Mouse (Mus musculus) adrenal gland (tissue): Measurements from ENCODE around the gene Pcsk6.

Experiments
- intact Hi-C: fragments of 180-260 bp; cut with DNase I; formaldehyde crosslinking; loops from one replicate; pipeline ENCODE4 v1.15.1; 2025

Gene Pcsk6

DNA sequence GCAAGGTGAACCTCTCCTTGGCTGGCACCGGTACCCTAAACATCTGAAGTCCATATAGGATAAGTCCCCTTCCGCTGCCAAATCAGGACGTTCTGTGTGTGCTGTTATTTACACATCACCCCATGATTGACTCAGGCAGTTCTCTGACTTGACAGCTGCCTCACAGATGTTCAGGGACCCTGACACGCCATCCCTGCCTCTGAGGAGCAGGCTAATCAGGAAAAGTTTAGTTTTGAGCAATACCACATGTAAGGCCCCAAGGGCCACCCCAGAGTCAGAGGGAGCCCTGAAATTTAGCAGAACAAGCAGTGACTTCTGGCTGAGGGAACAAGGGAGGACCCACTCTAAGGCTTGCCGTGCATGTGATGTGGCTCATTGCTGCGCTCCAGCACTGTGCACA lies 130.8 kb downstream of the Pcsk6 start:
- intact Hi-C loops = no loop called here

DNA sequence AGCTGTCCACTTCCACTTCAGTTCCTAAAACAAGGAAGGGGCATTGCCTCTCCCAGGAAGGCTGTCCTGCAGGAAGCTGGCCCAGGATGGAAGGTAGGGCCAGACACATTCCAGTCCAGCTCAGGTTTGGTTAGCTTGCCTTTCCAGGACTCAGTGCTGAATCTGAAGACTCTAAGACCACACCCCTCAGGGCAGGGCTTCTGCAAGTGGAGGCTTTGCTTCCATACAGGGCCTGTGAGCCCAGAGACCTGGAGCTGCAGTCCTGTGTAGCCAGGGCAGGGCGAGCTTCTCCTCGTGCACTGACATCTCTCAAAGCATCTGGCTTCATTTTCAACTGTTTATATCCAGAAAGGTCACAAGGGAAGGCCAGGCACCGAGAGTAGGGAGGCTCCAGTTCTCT lies 131.9 kb downstream of the Pcsk6 start:
- intact Hi-C loops = no loop called here

DNA sequence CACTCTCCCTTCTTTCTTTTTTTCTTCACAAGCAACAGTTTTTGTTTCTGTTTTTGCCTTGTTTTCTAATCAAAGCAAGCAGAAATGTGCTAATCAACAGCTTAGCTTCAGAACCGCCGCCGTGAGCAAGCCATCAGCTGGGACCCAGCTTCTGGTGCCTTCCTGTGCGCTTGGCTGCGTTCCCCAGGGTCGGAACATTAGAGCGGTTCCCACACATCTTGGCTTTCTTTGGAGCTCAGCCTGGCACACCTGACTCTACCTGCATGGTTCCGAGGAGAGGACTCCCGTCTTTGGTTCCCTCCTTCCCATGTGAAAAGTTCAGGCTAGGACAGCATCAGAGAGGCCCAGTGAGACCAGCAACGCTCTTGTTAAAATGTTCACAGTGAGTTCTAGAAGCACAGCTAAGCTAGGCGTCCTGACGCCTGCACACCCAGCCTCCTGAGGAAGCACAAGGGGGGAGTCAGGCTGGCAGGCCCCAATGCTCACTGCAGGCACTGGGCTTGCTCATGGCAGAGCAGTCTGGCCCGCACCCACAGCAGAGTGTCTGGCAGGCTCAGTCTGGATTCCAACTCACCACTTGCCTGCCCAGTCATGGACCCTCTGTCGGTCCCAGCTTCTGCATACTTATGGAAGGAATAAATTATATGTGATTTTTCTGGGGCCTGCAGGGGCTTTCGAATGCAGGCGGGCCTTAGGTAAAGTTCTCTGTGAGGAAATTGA lies 139.7 kb downstream of the Pcsk6 start:
- intact Hi-C loops = no loop called here

DNA sequence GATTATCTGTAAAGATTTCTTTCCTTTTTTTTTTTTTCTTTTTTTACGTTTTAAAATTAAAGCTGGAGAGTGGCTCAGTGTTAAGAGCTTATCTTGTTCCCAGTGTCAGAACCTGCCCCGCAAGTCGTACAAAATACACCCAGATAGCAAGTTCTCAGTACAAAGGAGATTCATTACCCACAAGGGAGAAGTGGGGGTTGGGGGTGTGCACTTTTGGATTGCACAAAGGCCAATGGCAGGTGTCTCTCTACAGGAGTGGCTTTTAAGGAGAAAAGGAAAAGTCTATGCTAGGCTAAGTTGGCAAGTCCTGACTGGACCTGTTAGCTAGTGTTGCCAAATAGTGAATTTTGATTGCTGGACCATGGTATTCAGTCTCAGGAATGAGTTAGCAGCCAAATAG lies 140.3 kb downstream of the Pcsk6 start:
- intact Hi-C loops = no loop called here

DNA sequence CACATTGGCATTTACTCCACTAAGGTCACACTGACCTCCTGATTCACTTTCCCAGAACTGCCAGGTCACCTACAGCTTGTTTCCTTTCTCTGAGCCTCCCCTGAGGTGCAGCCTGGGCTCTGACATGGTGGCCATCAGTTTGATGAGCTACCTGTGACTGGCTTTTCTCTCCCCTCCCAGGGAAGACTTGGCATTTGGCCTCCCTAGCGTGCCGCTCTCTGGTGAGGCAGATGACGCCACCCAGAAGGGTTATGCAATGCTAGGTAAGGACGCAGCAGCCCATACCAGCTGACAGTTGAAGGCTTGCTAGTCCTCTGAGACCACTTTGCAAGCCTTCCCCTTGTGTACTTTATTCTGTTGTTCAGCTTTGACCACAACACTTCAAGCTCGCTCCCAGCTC lies 141.9 kb downstream of the Pcsk6 start:
- intact Hi-C loops = no loop called here

DNA sequence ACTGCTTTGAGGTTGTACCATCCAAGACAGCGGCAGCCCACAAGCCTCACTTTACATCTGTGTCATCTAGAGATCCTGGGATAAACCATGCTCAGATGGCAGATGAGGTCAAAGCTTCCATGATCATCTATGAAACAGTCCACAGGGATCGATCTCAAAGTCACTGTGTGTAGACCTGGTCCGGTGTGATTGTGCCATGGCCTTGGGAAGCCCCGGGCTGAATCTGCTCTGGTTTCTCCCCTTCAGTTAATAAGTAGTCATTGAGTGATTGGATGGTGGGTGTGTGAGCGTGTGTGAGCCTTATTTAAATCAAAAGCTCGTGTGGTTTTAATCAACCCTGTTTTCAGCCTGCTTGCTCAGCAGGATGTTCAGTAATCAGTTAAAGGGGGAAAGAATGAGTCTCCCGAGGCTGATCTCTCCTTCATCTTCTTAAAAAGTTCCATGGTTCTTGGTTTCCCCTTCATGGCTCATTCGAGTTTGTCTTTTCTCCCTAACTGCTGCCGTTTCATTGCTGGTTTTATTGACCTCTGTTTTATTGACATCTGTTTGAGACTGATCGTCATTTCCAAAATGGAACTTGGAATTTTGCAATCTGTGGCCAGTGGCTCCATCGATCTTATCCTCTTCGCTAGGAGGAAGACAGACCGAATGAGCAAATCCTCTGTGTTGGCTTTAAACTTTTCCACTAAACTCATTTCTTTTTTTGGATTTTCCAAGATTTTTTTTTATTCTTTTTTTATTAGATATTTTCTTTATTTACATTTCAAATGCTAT lies 142.5 kb downstream of the Pcsk6 start:
- intact Hi-C loops = no loop called here

DNA sequence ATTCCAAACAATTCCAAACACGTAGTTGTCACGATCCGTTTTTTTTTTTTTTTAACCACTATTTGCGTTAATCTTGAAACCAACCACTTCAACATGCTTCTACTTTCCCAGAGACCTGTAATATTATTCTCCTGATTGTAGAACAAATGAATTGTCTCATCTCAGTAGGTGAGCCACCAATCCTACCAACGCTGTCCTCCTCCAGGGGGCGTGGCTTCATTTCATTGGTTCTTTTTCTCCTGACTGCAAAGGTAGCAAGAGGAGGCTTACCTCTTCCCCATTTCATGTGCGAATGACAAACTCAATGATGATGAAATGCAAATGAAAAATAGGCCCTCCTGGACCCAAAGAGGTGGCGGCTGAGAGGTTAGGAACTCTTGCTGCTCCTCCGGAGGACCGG lies 143.5 kb downstream of the Pcsk6 start:
- intact Hi-C loops = no loop called here

DNA sequence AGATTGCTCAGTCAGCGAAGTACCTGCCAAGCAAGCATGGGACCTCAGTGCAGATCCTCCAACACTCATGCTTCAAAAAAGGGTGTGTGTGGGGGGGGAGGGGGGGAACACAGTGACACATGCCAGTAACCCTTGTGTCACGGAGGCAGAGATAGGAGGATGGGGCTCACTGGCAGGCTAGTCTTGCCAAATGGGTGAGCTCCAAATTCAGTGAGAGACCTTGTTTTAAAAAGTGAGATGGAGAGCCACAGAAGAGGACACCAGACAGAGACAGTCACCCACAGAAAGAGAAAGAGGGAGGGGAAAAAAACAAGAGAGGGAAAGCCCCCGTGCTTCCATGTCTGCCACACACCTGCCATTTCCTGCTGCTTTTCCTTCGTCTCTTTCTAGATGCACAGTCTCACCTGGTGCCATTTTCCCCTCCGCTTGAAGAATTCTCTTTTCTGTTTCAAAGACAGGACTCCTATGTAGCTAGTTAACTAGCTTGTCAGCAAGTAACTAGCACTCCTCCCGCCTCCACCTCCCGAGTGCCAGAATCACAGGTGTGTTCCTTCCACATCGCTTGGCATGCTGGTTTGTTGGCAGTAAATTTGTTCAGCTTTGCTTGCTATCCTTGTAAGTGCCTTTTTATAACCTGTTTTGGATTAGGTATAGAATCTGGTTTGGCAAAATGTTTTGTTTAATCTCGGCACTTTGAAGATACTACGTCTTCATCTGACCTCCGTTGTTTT lies 146.8 kb downstream of the Pcsk6 start:
- intact Hi-C loops = no loop called here

DNA sequence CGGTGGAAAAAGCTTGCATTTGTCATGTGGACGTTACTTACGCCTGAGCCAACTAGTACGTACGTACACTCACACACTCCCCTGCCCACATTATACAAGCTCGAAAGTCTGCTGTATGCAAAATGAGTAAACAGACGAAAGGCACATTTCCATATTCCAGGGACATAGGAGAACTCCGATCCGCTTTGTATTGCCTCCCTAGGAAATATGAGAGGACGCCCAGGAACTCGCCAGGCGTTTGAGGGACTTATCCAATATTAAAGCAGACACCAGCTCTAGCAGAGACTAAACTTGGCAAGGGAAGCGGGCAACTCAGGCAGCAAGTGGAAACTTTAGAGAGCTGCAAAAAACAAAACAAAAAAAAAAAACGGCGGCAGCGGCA lies 147.3 kb downstream of the Pcsk6 start:
- intact Hi-C loops = no loop called here

DNA sequence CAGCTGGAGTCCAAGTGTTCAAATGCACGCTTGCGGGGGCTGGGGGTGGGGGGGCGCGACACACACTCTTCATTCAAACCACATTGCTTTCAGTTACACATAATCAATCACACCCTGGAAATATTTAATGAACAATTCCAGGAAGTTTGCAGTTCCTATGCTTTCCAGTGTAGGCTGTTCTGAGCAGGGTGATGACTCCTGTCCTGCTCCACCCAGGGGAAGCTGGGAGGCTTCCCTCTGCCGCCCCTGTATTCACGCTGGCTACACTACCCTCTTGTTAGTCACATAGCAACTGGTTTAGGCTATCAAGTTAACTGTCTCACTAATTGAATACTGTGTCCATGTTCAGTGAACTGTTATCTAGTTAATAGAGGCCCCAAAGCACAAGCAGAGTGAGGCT lies 149.0 kb downstream of the Pcsk6 start:
- intact Hi-C loops = no loop called here

DNA sequence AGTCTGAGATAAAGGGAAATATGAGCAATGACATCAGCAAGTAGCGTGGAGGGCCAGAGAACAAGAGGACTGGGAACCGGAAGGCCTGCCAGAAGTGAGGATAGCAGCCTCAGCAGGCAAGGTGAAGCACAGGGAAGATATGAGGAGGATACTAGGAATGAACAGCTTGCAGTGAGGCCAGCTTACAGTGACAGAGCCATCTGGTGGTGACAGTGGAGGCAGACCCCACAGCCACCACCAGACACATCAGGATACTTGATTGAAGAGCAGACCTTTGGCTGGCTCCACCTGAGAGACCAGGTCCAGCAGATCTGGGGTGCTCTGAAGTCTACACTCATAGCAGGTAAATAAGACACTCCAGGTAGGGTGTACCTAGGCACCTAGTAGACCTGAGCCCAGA lies 166.2 kb downstream of the Pcsk6 start:
- intact Hi-C loops = no loop called here

DNA sequence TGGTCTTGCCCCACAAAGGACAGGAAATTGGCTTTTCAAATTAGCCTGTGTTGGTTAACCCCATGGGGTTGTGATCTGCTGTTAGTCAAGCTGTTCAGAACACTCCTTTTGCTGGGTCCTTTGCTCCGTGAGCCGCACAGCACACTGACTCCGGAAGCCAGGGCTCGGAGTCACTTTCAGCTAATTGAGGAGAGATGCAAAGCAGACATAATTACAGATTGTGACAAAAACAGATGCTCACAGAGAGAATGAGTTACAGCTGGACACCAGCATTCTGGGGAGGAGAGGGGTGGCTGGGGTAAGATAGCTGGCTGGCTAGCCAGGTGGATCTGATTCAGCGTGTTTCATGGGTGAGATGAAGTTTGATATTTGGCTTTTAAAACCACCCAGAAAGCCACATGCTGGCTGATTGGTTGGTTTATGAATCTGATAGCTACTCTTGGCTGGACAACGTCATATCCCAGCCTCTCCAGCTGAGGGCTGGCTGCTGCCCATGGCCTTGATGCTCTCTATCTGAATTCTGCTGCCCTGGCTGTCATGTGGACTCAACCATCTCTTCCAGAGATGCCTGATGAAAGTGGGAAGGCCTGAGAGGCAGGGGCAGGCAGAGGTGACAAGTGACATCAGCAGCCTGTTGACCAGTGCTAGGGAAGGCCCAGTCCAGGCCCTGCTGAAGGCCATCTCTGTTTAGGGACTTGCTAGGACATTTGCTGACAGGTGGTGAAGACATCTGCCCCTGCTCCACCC lies 167.4 kb downstream of the Pcsk6 start:
- intact Hi-C loops = no loop called here

DNA sequence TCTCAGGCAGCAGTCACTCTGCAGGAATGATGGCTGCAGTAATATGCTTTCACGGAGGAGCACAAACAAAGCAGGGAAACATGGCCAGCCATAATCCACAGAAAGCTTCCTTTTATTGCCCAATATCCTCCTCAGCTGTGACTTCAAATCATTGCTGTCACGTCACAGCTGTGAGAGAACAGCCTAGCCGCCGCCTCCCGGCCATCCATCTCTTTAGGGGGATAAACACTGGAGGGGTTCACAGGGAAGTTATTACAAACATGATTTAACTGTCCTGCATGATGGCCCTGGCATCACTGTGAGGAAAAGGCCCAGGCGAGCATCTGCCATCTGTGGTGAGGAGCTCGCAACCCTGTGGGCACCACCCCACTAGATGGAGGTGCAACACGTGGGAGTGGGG lies 175.3 kb downstream of the Pcsk6 start:
- intact Hi-C loops = no loop called here

DNA sequence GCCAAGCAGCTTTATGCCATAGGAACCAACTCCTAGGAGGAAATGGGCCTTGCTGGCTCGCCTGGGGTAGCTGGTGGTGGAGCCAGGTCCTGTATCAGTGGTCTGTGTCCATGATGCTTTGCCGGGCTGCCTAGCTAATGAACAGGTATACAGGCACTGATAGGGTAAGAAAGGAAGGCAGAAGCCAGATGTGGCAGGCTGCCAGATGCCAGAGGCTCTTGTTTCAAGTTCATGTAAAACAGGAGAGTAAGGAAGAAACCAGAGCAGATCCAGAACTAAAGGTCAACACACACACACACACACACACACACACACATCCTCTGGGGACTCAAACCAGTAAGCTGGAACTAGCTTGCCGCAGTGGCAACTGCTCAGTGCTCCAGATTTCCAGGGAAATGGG lies 176.7 kb downstream of the Pcsk6 start:
- intact Hi-C loops = no loop called here

DNA sequence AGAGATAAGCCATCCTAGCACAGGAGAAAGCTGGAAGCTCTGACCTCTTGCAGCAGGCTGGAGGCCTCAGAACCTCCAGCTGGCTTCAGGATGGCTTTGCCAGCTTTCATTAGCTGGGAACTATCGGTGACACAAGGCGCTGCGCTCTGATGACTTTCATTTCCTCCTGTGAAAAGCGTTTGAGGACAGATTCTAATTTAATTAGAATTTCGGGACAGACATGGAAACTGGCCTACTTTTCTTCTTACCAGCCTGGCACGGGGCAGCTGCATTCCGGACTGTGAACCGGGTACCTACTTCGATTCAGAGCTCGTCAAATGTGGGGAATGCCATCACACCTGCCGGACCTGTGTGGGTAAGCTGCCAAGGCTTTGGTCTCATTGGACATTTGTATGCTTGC lies 177.2 kb downstream of the Pcsk6 start:
- intact Hi-C loops = no loop called here

DNA sequence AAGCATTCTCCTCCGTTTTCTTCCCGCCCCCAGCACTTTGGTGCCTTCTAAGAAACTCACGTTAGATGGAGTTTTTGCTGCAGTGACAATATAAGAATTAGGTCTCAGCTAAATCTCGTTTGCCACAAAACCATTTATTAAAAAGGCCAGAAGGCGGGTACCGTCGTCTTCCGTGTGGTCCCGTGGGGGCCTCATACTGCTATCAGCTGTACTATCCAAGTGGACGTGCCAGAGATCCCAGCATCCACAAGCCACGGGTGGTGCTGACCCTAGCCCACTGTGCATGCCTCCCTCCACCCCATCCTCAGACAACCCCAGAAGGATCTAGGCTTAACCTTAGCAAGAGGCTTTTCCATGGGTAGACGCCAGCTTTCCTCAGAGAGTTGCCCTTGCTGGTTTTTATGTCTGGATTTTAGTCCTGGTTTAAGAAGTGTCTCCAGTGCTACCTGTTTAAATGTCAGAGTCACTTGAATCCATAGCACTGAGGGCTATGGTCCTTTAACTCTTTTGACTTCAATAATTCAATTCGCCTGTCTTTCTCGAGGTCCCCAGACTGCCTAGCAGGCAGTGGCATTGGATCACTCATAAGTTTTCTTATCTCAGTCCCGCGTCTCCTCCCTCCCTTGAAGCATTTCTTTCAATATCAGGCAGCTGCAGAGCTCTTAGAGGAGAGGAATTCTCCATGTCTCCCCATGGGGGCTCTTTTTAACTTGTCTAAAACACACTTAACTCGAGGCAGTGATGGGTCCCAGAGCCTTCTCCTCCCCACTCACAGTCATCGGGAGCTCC lies 178.7 kb downstream of the Pcsk6 start:
- intact Hi-C loops = no loop called here

DNA sequence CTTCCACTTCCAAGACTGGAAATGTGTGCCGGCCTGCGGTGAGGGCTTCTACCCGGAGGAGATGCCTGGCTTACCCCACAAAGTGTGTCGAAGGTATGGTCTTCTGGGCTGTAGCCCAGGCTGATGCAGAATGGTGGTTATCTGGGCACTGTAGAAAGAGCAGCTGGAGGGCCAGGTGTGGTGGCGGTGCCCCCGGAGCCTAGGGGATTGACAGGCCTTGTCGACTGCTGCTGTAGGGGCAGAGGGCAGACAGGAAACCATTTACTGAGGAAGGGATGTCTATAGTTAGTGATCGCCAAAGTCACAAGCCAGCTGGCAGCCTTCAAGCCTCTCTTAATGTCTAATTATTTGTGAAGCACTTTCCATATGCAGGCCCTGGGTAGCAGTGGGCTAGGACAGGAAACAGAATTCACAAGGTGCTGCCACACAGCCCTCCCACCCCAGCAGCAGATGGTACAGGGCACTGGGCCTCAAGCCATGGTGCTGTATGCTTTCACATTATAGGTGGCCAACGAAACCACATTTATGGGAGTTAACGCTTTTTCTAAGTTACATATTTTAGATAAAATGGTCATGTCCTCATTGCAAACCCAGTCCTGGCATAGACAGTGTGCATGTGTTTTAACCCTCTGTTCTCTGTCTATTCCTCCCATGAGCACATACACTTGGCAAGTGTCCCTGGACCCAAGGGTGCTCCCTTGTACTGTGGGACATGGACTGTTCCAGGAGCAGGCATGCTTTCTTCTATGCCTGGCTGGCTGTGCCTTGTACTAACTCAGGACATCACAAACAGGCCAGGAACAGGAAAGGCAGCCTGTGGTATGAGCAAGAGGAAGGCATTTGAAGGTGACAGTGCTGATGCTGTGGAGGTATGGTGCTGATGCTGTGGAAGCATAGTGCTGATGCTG lies 182.3 kb downstream of the Pcsk6 start, which contains the start of gene Gm45213:
Gene Gm45213 (plus strand): TSS at position 51 of the 908 bp plus-strand sequence.
- intact Hi-C loops = no loop called here

DNA sequence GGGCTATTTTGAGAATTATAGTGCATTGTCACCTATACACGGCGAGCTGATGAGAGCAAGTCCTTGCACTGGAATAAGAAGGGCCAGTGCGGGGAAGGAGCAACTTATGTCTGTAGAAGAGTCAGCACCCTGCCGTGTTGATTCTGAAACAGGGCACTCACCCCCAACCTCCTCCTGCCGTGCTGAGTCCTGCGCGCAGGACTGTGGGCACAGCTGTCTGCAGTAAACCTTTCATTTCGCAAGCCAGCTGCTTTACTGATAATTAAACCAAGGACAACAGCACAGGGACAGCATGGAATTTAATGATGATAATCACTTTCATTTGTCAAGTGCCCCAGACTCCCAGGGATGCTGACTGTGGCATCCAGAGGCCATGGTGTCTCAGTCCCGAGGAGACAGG lies 183.1 kb downstream of the Pcsk6 start:
- intact Hi-C loops = no loop called here
